Mouse (Mus musculus) G1E-ER4 (cell line): Measurements from ENCODE around the gene Mrps18c. TPM values are rescaled to one million over a fixed set of nuclear protein-coding genes. Genes with fewer than 3 reads are reported as not detected.
A peak's percentile ranks its signal among the peaks of the same experiment; 100 is the strongest.

ENCODE experiments used
- GATA1 ChIP-seq: IDR thresholded peaks from one replicate; pipeline ENCODE4 v1.8.0; 2012; ENCODE audit warnings: low read length, inconsistent platforms
- polyA plus RNA-seq: library from polyadenylated mRNA; stranded (reverse); fragments of >175 nt; gene quantifications from 2 replicates; pipeline ENCODE4 v1.2.3, GENCODE M21; 2012

Mrps18c gene
- polyA plus RNA-seq: 3.1 and 4.3 TPM in 2 replicates

DNA sequence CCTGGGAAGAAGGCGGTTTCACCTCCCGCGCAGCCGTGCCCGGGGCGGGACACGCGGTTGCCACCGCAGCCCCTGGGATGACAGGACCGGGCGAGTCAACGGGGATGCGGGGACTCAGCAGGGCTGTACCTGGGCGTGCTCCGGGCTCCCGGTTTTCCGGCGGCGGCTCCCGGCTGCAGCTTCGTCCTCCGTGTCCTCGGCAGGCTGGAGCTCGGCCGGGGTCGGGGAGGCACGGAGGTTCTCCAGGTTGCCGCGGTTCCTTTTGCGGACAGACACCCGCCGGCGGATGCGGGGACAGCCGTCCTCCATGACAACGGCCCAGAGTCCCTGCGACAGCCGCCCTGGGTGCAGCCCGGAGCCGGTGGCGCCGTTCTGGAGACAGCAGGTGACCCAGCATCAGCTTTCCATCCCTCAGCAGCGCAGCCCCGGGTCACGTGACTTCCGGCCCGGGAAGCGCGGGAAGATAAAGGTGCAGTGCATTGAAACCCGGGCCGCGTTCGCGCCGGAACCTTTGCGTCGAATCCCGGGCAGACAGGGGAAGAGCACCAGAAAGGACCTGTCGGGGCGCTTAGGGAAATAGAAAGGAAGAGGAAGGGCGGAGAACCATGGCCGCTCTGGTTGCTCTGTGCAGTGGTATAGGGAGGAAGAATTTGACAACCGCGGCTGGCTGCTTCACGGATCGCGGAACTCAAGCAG is at the start of gene Mrps18c, which contains the start of gene Helq:
TSS of gene Mrps18c (plus strand) at position 463 of the 696 bp plus-strand sequence.
TSS of gene Helq (minus strand) at position 434 of the 696 bp plus-strand sequence.
- no peak for TF ChIP-seq GATA1

DNA sequence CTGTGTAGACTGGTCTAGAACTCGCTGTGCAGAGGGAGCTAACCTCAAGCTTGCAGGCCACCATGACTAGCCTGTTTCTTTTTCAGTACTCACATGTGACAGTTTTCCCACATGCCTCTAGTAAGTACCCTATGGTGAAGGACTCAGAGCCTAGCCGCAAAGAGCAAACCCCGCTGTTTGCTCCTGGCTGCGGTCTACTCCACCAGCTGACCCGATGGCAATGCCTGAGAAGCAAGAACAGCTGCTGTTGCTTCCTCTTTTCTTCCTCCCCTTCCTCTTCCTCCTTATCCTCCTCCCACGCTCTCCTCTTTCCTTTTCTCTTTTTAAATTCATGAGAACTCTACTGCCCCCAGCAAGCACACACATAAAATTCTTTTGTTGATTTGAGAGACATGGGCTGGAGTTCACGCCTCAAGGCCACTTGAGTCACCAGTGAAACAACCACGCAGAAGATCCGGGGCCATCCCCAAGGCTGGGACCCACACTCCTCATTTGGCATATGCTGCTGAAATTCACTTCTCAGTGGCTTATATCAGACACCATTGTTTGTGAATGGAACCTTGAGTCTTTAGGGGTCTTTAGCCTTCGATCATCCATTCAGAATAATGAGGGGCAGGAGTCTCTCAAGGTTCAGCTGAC is 47.7 kb upstream of the Mrps18c start:
- no peak for TF ChIP-seq GATA1

DNA sequence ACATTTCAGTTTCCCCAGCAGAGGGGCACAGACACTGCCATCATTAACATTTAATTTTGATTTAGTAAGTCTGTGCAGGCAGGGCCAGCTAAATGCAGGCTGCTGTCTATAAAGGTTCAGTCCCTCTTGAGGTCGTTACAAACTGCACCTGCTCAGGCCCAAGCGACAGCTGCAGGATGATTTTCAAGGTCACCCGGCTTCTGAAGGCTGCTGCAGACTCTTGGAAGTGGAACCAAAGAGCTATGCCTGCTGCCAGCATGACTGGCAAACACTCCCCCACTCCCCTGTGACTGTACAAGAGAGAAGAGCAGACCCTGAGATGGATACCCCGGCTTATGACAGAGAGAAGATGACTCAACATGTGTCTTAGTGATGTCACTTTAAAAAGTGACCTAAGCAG is 46.8 kb upstream of the Mrps18c start:
- no peak for TF ChIP-seq GATA1

DNA sequence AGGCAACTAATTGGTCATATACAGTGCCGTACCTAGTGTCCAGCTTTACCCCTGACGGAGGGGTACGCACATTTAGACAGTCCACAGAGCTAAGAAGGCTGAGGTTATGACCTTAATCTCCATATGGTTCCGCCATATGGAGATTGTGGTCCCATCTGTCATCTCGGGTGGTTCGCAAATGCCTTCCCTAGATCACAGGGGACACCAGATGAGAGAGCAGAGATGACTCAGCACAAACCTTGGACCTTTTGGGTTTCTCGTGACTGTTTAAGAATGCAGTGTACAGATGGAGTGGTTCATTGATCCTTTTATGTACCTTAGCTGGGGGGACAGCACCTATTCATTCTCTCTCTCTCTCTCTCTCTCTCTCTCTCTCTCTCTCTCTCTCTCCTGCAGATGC is 45.0 kb upstream of the Mrps18c start:
- TF ChIP-seq GATA1: peak; percentile 28

DNA sequence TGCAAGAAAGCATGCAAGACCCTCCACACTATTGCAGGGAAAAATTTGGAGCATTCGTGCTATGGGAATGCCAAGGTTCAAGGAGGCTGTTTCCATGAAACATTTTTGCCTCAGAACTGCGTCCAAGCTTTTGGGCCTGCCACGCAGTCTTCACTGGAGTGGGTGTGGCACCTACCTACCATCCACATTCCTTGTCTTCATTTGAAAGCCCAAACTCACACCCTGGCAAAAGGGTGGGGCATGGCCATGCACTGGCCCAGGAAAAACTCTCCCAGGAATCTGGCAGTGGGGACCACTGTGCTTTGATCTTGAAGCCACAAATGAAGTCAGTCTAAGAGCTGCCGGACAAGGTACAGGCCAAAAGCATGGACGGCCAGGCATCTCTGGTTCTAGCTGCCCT is 40.3 kb upstream of the Mrps18c start:
- TF ChIP-seq GATA1: no peak

DNA sequence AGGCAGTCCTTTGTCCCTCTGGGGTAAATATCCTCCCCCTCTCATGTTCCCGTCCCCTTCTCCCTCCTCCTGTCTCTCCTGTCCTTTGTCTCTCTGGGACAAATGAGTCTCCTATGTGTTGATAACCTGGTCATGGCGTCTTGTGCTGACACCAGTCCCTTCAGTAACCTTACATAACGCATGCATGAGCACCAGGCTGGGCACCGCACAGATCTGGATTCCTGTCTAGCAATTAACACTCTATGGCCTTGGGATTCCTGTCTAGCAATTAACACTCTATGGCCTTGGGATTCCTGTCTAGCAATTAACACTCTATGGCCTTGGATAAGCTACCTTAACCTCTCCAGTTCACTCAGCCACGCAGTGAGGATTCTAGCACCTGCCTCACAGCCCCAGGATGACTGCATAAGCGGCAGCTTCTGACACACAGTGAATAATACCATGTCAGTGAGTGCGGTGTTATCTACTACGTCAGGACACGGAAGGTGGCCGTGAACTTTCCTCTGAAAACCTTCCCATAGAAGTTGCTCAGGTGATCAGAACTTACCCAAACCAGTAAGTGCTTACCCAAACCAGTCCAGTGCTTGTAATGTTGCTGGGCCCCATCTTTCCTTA is 38.3 kb upstream of the Mrps18c start:
- no peak for TF ChIP-seq GATA1

DNA sequence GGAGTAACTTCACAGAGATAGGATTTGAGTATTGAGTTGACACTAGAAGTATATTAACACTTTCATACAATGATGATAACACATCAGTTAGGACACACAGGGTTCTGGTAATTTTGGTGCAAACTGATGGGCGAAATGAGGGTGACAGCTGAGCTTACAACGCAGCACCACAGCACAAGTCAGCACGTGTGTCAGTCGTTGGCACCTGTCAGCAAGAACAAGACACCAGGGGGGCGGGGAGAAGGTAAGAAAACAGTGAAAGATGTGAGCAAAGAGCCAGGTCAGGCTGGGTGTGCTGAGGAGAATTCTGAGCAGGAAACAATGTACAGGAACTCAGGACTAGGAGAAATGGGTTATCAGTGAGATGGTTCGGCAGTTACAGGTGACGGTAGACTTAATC is 36.7 kb upstream of the Mrps18c start:
- no peak for TF ChIP-seq GATA1

DNA sequence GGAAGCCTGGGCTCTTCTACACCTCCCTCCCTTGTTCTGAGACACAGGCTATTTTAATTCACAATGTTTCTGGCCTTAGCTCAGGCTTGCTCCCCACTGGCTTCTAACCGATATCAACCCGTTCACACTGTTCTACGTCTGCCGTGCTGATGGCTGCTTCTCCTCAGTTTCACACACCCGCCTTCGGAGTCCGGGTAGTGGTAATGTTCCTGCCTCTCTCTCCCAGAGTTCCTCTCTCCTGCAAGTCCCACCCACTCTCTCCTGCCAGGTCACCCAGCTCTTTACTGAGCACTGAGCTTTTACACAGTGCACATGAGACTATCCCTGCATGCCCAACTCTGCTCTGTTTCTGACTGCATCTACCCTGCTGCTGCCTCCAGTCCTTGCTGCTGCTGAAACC is 32.4 kb upstream of the Mrps18c start:
- TF ChIP-seq GATA1: no peak

DNA sequence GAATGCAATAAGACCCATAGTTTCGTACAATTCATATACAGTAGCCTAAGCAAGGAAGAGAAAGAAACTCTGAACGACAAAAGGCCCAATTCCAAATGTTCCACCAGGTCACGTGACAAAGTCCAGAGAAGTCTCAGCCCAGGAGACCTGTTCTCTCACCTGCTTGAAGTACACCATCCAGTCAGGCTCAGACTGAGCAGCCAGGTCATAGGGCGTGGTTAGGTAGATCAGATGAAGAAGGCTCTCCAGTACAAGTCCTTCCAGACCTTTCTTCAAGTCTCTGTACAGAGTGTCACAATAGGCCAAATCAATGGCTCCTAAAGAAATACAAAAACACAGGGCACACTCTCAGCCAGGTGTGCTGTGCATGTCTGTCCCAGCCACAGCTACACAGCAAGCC is 26.9 kb upstream of the Mrps18c start:
- TF ChIP-seq GATA1: no peak

DNA sequence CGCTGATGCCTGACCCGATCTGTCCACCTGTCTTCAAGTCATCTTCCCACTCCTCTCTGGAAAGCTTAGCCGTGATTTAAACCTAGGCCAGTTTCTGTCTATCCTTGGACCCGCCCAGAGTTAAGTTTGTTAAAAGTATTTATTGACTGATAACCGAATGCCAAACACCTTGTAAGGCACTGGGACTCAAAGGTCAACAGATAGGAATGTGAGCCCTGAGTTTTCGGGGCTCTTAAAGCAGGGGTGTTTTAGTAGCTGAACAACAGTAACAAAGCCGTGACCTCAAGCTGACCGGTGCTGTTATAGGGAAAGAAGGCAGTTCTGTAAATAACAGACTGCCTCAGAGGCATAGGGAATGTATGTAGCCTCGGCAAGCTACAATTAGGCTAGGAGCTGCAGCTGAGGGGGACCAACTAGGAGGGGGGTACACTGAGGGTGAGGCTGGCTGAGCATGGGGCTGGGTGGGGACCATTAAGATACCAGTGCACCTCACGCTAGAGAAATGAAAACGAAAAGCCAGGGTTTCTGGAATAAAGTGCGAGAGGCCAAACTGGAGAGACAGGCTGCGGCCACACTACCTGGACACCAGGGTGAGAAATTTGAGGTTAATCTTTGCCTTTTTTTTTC is 22.5 kb upstream of the Mrps18c start:
- TF ChIP-seq GATA1: no peak

DNA sequence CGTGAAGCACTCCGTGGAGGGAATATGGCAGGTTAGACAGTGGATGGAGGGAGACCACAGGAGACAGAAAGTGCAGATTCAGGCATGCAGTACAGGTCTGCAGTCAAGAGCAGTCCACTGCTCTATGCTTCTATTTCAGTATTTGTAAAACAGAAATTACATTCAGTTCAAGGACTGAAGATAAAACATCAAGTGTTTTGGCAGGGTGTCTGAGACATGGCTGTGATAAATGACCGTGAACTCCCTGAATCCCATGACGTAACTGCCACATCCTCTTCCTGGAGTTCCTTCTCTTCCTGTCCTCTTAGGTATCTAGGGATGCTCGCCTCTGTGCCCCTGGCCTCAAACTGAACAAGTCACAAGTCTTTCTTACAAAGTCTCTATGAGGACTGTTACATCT is 21.5 kb upstream of the Mrps18c start:
- TF ChIP-seq GATA1: no peak

DNA sequence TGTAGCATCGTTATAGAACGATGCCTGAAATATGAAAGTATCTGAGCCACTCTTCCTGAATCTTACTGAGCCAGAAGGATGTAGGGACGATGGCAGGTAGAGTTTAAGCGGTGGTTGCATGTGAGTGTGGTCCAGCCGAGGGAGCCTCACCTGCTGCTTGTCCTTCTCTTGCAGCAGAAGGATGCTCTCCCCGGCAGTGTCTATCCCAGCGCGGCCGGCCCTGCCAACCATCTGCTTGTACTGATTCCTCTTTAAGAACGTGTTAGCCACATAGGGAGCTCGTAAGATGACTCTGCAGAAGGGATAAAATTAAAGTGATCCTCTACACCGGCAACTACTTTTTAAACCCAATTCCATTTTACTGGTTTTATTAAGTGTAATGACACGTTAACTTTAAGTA is 19.4 kb upstream of the Mrps18c start:
- no peak for TF ChIP-seq GATA1

DNA sequence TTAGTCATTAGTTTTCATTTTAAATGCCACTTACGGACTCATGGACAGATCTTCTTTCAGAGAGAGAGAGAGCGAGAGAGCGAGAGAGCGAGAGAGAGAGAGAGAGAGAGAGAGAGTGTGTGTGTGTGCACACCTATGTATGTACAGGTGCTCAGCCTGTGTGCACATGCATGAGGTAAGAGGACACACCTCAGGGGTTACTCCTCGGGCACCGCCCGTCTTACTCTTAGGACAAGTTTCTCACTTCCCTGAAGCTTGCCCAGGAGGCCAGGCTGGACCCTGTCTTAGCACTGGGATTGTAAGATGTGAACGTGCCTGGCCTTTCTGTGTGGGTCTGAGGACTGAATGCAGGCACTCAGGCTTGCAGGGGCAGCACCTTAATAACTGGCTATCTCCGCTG is 10.9 kb upstream of the Mrps18c start:
- TF ChIP-seq GATA1: no peak

DNA sequence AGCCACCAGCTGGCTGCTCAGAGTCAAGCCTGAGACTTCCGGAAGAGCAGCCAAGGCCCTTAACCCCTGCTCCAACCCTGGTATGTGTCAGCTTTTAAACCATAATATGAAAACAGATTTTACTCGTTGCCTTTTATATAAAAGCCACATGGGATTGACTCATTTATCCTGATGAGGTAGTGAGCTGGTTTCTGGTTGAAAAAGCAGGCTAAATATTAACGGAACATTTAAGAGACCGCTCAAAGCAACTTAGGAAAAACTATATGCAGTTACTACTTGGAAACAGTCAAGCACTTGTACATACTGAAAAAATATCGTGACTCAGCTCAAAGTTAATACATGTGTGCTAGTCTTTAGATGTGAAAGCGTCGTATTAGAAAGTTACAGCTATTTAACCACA is 6.2 kb upstream of the Mrps18c start:
- no peak for TF ChIP-seq GATA1

DNA sequence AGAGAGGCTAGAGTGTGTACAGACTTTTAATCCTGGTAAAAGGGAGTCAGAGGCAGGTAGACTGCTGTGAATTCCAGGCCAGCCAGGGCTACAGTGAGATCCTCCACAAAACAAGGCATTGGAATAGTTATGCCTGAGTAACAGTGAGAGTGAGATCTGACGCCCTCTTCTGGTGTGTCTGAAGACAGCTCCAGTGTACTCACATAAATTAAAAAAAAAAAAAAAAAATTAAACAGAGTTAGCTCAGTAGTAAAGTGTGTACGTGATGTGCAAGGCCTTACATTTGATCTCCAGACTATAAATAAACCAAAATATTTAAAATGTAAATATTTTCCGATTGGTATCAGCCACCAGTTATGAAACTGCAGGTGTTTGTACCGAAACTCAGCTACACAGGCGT is 4.3 kb upstream of the Mrps18c start:
- TF ChIP-seq GATA1: no peak

DNA sequence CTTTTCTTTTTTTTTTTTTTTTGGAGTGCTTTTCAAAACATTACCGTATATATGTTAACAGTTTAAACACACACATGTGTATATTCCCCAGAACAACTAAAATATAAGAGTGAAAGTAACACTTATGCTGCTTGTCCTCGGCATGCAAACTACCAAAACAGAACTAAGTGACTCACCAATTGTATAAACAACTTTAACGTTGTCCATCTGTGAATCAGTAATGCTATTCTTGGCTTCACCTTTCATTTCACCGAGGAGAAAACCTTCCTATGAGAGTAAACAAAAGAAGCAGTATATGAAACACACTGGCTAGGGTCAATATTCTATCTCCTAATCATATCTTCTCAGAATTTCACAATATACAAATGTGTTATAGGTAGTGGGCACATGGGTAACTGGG is 19.9 kb downstream of the Mrps18c start:
- no peak for TF ChIP-seq GATA1
